In the genomic region with DNA sequence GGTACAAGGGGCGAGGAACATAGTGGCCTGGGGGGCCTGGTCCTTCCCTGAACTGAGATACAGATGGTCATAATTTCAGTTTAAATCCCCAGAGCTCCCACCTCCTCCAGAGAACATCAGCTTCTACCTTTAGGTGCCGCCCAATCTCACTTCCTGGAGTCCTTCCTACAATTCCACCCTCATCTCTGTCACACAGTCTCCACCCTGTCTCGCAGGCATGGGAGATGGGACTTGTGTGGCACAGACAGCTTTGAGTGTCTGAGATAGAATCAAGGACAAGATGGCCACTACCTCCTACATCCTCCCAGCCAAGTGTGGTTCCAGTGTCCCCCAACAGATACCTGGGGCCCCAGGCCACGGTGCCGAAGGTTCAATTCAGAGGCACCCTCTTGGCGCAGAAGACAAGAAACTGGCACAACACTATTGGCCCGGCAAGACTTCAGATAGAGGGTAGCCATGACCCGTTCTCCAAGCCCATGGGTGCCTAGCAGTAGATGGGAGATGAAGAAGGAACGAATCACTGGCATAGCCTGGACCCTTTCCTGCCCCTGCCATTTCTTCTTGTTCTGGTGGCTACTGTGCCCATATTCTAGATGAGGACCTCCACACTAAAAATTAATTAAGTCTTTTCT, we compare ENCODE assay signal across 11 mouse cellular contexts. TPM values are rescaled to one million over a fixed set of nuclear protein-coding genes. Genes with fewer than 3 reads are reported as not detected.
DNase-seq lines count a peak whose midpoint lies in the region; ATAC-seq and TF ChIP-seq lines count a peak whose summit lies in the region.
"Had no signal": no experiment of that assay in that cellular context is flagged by ENCODE, and none has a peak within 500 bp of the region (broad histone marks: within the 10 kb centered on the region; RNA-seq: fewer than 3 reads in every experiment).

No protein-coding gene starts in this region.

- H3K9ac ChIP-seq in heart, embryonic 13.5 days: peak overlapping the region; percentile 62; the same call in 1 of the 2 replicates
- peak overlapping the region; percentile 40; the same call in 1 of the 2 replicates for H3K9ac ChIP-seq in lung, embryonic 16.5 days (ENCODE audit: low read length)
- H3K9ac ChIP-seq in lung, postnatal 0 days (replicated peaks; ENCODE audit: low read depth): no peak overlapping the region
- no peak overlapping the region for H3K9ac ChIP-seq in intestine, embryonic 15.5 days
- H3K9ac ChIP-seq in stomach, postnatal 0 days (ENCODE audit: low read length): peak overlapping the region; percentile 31; the same call in 1 of the 2 replicates

- TF ChIP-seq CTCF in lung, postnatal 0 days (IDR thresholded peaks at IDR 0.05): no peak
- no peak for TF ChIP-seq CTCF in stomach, postnatal 0 days (IDR thresholded peaks at IDR 0.05; ENCODE audit: low read depth)

- DNase-seq in heart, postnatal 4 days: no peak
- DNase-seq in lung, postnatal 0 days (ENCODE audit: low spot score): no peak
- DNase-seq in stomach, postnatal 0 days (ENCODE audit: low spot score): no peak
- DNase-seq in gastrocnemius, postnatal 10 days: no peak
- DNase-seq: cerebellum, adult 9-10 months; gastrocnemius, postnatal 25 days; lung, postnatal 14 days; right cerebral cortex, adult 18-20 months had no signal

- no peaks in the 10 kb centered on the region for H3K36me3 ChIP-seq in heart, embryonic 13.5 days
- H3K36me3 ChIP-seq in lung, embryonic 16.5 days (ENCODE audit: control insufficient read depth, insufficient read depth, low read length): no peaks in the 10 kb centered on the region
- H3K36me3 ChIP-seq in lung, postnatal 0 days (ENCODE audit: insufficient read depth, low read length): no peaks in the 10 kb centered on the region
- H3K36me3 ChIP-seq in intestine, embryonic 15.5 days: no peaks in the 10 kb centered on the region
- H3K36me3 ChIP-seq in stomach, postnatal 0 days (ENCODE audit: control insufficient read depth, insufficient read depth, low read length): no peaks in the 10 kb centered on the region

- no peak for TF ChIP-seq EP300 in lung, postnatal 0 days (IDR thresholded peaks at IDR 0.05)
- no peak for TF ChIP-seq EP300 in stomach, postnatal 0 days (optimal IDR thresholded peaks at IDR 0.05)

- no peaks in the 10 kb centered on the region for H3K9me3 ChIP-seq in heart, embryonic 13.5 days
- H3K9me3 ChIP-seq in lung, embryonic 16.5 days (ENCODE audit: control insufficient read depth, low read length): no peaks in the 10 kb centered on the region
- H3K9me3 ChIP-seq in lung, postnatal 0 days (ENCODE audit: low read length): no peaks in the 10 kb centered on the region
- no peaks in the 10 kb centered on the region for H3K9me3 ChIP-seq in intestine, embryonic 15.5 days
- no peaks in the 10 kb centered on the region for H3K9me3 ChIP-seq in stomach, postnatal 0 days (ENCODE audit: control insufficient read depth, low read length)

- WGBS in heart, embryonic 13.5 days: 65% methylated on average over 9 of the region's 9 CpGs
- 63% methylated on average over 9 of the region's 9 CpGs for WGBS in lung, embryonic 16.5 days
- WGBS in lung, postnatal 0 days: 68% methylated on average over 9 of the region's 9 CpGs
- WGBS in intestine, embryonic 15.5 days: 77% methylated on average over 9 of the region's 9 CpGs
- WGBS in stomach, postnatal 0 days: 82% methylated on average over 9 of the region's 9 CpGs

- ATAC-seq in heart, embryonic 13.5 days (ENCODE audit: extremely low read depth, insufficient number of reproducible peaks, low FRiP score, low TSS enrichment): no peak
- ATAC-seq in lung, embryonic 16.5 days (ENCODE audit: low read depth): no peak
- ATAC-seq in lung, postnatal 0 days: no peak
- no peak for ATAC-seq in intestine, embryonic 15.5 days
- no peak for ATAC-seq in stomach, postnatal 0 days (ENCODE audit: low FRiP score, low TSS enrichment)

- peaks cover 54% of the 10 kb centered on the region for H3K4me1 ChIP-seq in heart, embryonic 13.5 days
- H3K4me1 ChIP-seq in lung, embryonic 16.5 days (replicated peaks; ENCODE audit: control insufficient read depth, insufficient read depth, low read length): peaks cover 35% of the 10 kb centered on the region
- peaks cover 4% of the 10 kb centered on the region; the same call in 1 of the 2 replicates for H3K4me1 ChIP-seq in lung, postnatal 0 days (ENCODE audit: insufficient read depth, low read depth, low read length)
- H3K4me1 ChIP-seq in intestine, embryonic 15.5 days (replicated peaks): peaks cover 40% of the 10 kb centered on the region
- peaks cover 2% of the 10 kb centered on the region; the same call in 1 of the 2 replicates for H3K4me1 ChIP-seq in stomach, postnatal 0 days (replicated peaks; ENCODE audit: control insufficient read depth, insufficient read depth)

- H3K4me2 ChIP-seq in heart, embryonic 13.5 days: peak overlapping the region; percentile 57
- peak overlapping the region; percentile 41 for H3K4me2 ChIP-seq in lung, embryonic 16.5 days (ENCODE audit: low read depth, low read length)
- no peak overlapping the region; the same call in 1 of the 2 replicates for H3K4me2 ChIP-seq in lung, postnatal 0 days (replicated peaks; ENCODE audit: low read depth, low read length)
- peak overlapping the region; percentile 51 for H3K4me2 ChIP-seq in intestine, embryonic 15.5 days (replicated peaks)
- H3K4me2 ChIP-seq in stomach, postnatal 0 days (replicated peaks; ENCODE audit: low read depth): peak overlapping the region; percentile 23; the same call in 1 of the 2 replicates

- peak overlapping the region; percentile 20; the same call in 1 of the 2 replicates for H3K27ac ChIP-seq in heart, embryonic 13.5 days (replicated peaks)
- peak overlapping the region; percentile 52 for H3K27ac ChIP-seq in lung, embryonic 16.5 days (ENCODE audit: low read length)
- H3K27ac ChIP-seq in lung, postnatal 0 days (ENCODE audit: low read length): no peak overlapping the region
- H3K27ac ChIP-seq in intestine, embryonic 15.5 days: no peak overlapping the region
- no peak overlapping the region for H3K27ac ChIP-seq in stomach, postnatal 0 days (replicated peaks)

- H3K4me3 ChIP-seq in heart, embryonic 13.5 days: peak overlapping the region; percentile 11; the same call in 1 of the 2 replicates
- H3K4me3 ChIP-seq in lung, embryonic 16.5 days (ENCODE audit: low read length): no peak overlapping the region
- H3K4me3 ChIP-seq in lung, postnatal 0 days (ENCODE audit: low read depth, low read length): no peak overlapping the region
- no peak overlapping the region for H3K4me3 ChIP-seq in intestine, embryonic 15.5 days (replicated peaks)
- H3K4me3 ChIP-seq in stomach, postnatal 0 days (ENCODE audit: low read depth, low read length): no peak overlapping the region

- peaks cover 10% of the 10 kb centered on the region; the same call in 1 of the 2 replicates for H3K27me3 ChIP-seq in heart, embryonic 13.5 days (replicated peaks)
- H3K27me3 ChIP-seq in lung, embryonic 16.5 days (ENCODE audit: control insufficient read depth, insufficient read depth, low read depth, low read length): no peaks in the 10 kb centered on the region
- H3K27me3 ChIP-seq in lung, postnatal 0 days (replicated peaks; ENCODE audit: insufficient read depth, low read length): 0 out of 2 replicates have a peak, but pooled peaks cover 4% of the 10 kb centered on the region
- no peaks in the 10 kb centered on the region for H3K27me3 ChIP-seq in intestine, embryonic 15.5 days (replicated peaks)
- H3K27me3 ChIP-seq in stomach, postnatal 0 days (ENCODE audit: control insufficient read depth, insufficient read depth, low read length): no peaks in the 10 kb centered on the region

RNA-seq across cellular contexts. Expression of a gene that starts 1.5 kb away (rescaled TPM):
- 0.19 TPM in 2 replicates for polyA plus RNA-seq in heart, embryonic 13.5 days (2015; fragmentation: Nextera tagmentation; extraction: Ambion mirVana)
- total RNA-seq in heart, postnatal 4 days (2021): not detected
- 3.0 and 4.8 TPM in 2 replicates for polyA plus RNA-seq in lung, embryonic 16.5 days (2015; fragmentation: Nextera tagmentation; extraction: Ambion mirVana)
- 5.3 and 7.7 TPM in 2 replicates for polyA plus RNA-seq in lung, postnatal 0 days (2015; fragmentation: Nextera tagmentation; extraction: Ambion mirVana)
- 0.27 and 0.29 TPM in 2 replicates for polyA plus RNA-seq in intestine, embryonic 15.5 days (2015; fragmentation: Nextera tagmentation; extraction: Ambion mirVana)
- 0.33 TPM in 2 replicates for polyA plus RNA-seq in stomach, postnatal 0 days (2015; fragmentation: Nextera tagmentation; extraction: Ambion mirVana)
- 1 to 10 TPM; 1.4 to 3.7 TPM for total RNA-seq in gastrocnemius, postnatal 10 days (2021)

RNA-seq across cellular contexts. Expression of a gene that starts 2.2 kb away (rescaled TPM):
- 0.65 and 0.79 TPM in 2 replicates for polyA plus RNA-seq in heart, embryonic 13.5 days (2015; fragmentation: Nextera tagmentation; extraction: Ambion mirVana)
- total RNA-seq in heart, postnatal 4 days (2021): under 1 TPM; 0.27 to 0.36 TPM
- 1.3 and 1.5 TPM in 2 replicates for polyA plus RNA-seq in lung, embryonic 16.5 days (2015; fragmentation: Nextera tagmentation; extraction: Ambion mirVana)
- 3.3 and 3.6 TPM in 2 replicates for polyA plus RNA-seq in lung, postnatal 0 days (2015; fragmentation: Nextera tagmentation; extraction: Ambion mirVana)
- polyA plus RNA-seq in intestine, embryonic 15.5 days (2015; fragmentation: Nextera tagmentation; extraction: Ambion mirVana): 0.60 and 0.80 TPM in 2 replicates
- polyA plus RNA-seq in stomach, postnatal 0 days (2015; fragmentation: Nextera tagmentation; extraction: Ambion mirVana): 1.5 and 1.7 TPM in 2 replicates
- 1 to 10 TPM; 5.4 to 7.3 TPM for total RNA-seq in gastrocnemius, postnatal 10 days (2021)

RNA-seq across cellular contexts. Expression of a gene that starts 23.5 kb away (rescaled TPM):
- 8.9 and 9.8 TPM in 2 replicates for polyA plus RNA-seq in heart, embryonic 13.5 days (2015; fragmentation: Nextera tagmentation; extraction: Ambion mirVana)
- total RNA-seq in heart, postnatal 4 days (2021): 1 to 10 TPM; 3.8 to 4.1 TPM
- 10.8 and 13.2 TPM in 2 replicates for polyA plus RNA-seq in lung, embryonic 16.5 days (2015; fragmentation: Nextera tagmentation; extraction: Ambion mirVana)
- polyA plus RNA-seq in lung, postnatal 0 days (2015; fragmentation: Nextera tagmentation; extraction: Ambion mirVana): 12.2 and 14.5 TPM in 2 replicates
- polyA plus RNA-seq in intestine, embryonic 15.5 days (2015; fragmentation: Nextera tagmentation; extraction: Ambion mirVana): 25.0 and 29.4 TPM in 2 replicates
- polyA plus RNA-seq in stomach, postnatal 0 days (2015; fragmentation: Nextera tagmentation; extraction: Ambion mirVana): 22.8 and 24.4 TPM in 2 replicates
- 1 to 10 TPM; 1.6 to 2.7 TPM for total RNA-seq in gastrocnemius, postnatal 10 days (2021)

RNA-seq across cellular contexts. Expression of a gene that starts 28.6 kb away (rescaled TPM):
- 31.7 and 35.4 TPM in 2 replicates for polyA plus RNA-seq in heart, embryonic 13.5 days (2015; fragmentation: Nextera tagmentation; extraction: Ambion mirVana)
- total RNA-seq in heart, postnatal 4 days (2021): 10 to 100 TPM; 17.5 to 20.9 TPM
- 53.0 and 59.5 TPM in 2 replicates for polyA plus RNA-seq in lung, embryonic 16.5 days (2015; fragmentation: Nextera tagmentation; extraction: Ambion mirVana)
- polyA plus RNA-seq in lung, postnatal 0 days (2015; fragmentation: Nextera tagmentation; extraction: Ambion mirVana): 49.5 and 53.4 TPM in 2 replicates
- polyA plus RNA-seq in intestine, embryonic 15.5 days (2015; fragmentation: Nextera tagmentation; extraction: Ambion mirVana): 52.7 and 54.0 TPM in 2 replicates
- 41.0 and 42.4 TPM in 2 replicates for polyA plus RNA-seq in stomach, postnatal 0 days (2015; fragmentation: Nextera tagmentation; extraction: Ambion mirVana)
- 10 to 100 TPM; 14.7 to 15.0 TPM for total RNA-seq in gastrocnemius, postnatal 10 days (2021)

RNA-seq across cellular contexts. Expression of a gene that starts 51.0 kb away (rescaled TPM):
- 49.9 and 55.7 TPM in 2 replicates for polyA plus RNA-seq in heart, embryonic 13.5 days (2015; fragmentation: Nextera tagmentation; extraction: Ambion mirVana)
- 10 to 100 TPM; 35.6 to 47.5 TPM for total RNA-seq in heart, postnatal 4 days (2021)
- 75.6 and 85.6 TPM in 2 replicates for polyA plus RNA-seq in lung, embryonic 16.5 days (2015; fragmentation: Nextera tagmentation; extraction: Ambion mirVana)
- 63.3 and 64.7 TPM in 2 replicates for polyA plus RNA-seq in lung, postnatal 0 days (2015; fragmentation: Nextera tagmentation; extraction: Ambion mirVana)
- 72.7 and 82.6 TPM in 2 replicates for polyA plus RNA-seq in intestine, embryonic 15.5 days (2015; fragmentation: Nextera tagmentation; extraction: Ambion mirVana)
- 27.3 and 34.4 TPM in 2 replicates for polyA plus RNA-seq in stomach, postnatal 0 days (2015; fragmentation: Nextera tagmentation; extraction: Ambion mirVana)
- total RNA-seq in gastrocnemius, postnatal 10 days (2021): 10 to 100 TPM; 27.1 to 39.5 TPM

Comparison
In these comparisons a context has a peak if more than half of its experiments do, and no peak if none do; other contexts are left out.
1. H3K27ac ChIP-seq: peak in heart, embryonic 13.5 days (single experiment) and lung, embryonic 16.5 days (single experiment); none in lung, postnatal 0 days (single experiment), intestine, embryonic 15.5 days (single experiment) and stomach, postnatal 0 days (single experiment).
2. H3K9ac ChIP-seq: peak in heart, embryonic 13.5 days (single experiment), lung, embryonic 16.5 days (single experiment) and stomach, postnatal 0 days (single experiment); none in lung, postnatal 0 days (single experiment) and intestine, embryonic 15.5 days (single experiment).